Mouse (Mus musculus) forebrain, embryonic 14.5 days (tissue): ENCODE data around the gene Dlgap3. TPM values are rescaled to one million over a fixed set of nuclear protein-coding genes. Genes with fewer than 3 reads are reported as not detected.

ENCODE experiments used
- ATAC-seq: fragments of 200-750 bp; cut with Nextera tagmentation; 2 replicates; pipeline ENCODE4 v1.8.0; 2017; ENCODE audit warnings: mild to moderate bottlenecking, moderate library complexity
- DNase-seq: peaks from one replicate; pipeline ENCODE4 v3.0.0-alpha.2; 2015; ENCODE audit warnings: low spot score
- H3K27ac ChIP-seq: fragments of 300-500 bp; sonication (generic); 2 replicates; pipeline ENCODE4 v1.5.1; 2014; ENCODE audit warnings: low read depth, mild to moderate bottlenecking, control low read depth, low read length, moderate library complexity
- H3K27me3 ChIP-seq: fragments of 300-500 bp; sonication (generic); replicated peaks from 2 replicates; pipeline ENCODE4 v1.6.1; 2014; ENCODE audit warnings: low read length, control low read depth, mixed read lengths; ENCODE audit not compliant: control insufficient read depth, insufficient read depth
- H3K36me3 ChIP-seq: fragments of 300-500 bp; sonication (generic); 2 replicates; pipeline ENCODE4 v1.6.1; 2014; ENCODE audit warnings: low read length, control low read depth; ENCODE audit not compliant: control insufficient read depth, insufficient read depth
- H3K4me1 ChIP-seq: fragments of 300-500 bp; sonication (generic); 2 replicates; pipeline ENCODE4 v1.6.1; 2014; ENCODE audit warnings: antibody characterized with exemption, low read length, control low read depth; ENCODE audit not compliant: control insufficient read depth, insufficient read depth
- H3K4me2 ChIP-seq: fragments of 300-500 bp; sonication (generic); 2 replicates; pipeline ENCODE4 v1.6.1; 2014; ENCODE audit warnings: mild to moderate bottlenecking, control low read depth, low read length
- H3K4me3 ChIP-seq: fragments of 300-500 bp; sonication (generic); 2 replicates; pipeline ENCODE4 v1.5.1; 2014; ENCODE audit warnings: low read depth, low read length, control low read depth
- H3K9ac ChIP-seq: fragments of 300-500 bp; sonication (generic); 2 replicates; pipeline ENCODE4 v1.6.1; 2014; ENCODE audit warnings: mild to moderate bottlenecking, low read length, control low read depth, moderate library complexity
- H3K9me3 ChIP-seq: fragments of 300-500 bp; sonication (generic); replicated peaks from 2 replicates; pipeline ENCODE4 v1.6.1; 2016; ENCODE audit warnings: low read length, control low read depth, mixed read lengths; ENCODE audit not compliant: control insufficient read depth
- WGBS: fragments of 180-500 bp; shearing (Covaris S2); extraction: QIAGEN DNeasy Blood & Tissue Kit; methylation state at CpG from one replicate; pipeline ENCODE4 v1.1.7; 2014; 5-methylcytosine and 5-hydroxymethylcytosine counted together
- polyA plus RNA-seq: library from polyadenylated mRNA; unstranded; fragments of >200 nt; fragmentation: Nextera tagmentation; extraction: Ambion mirVana; gene quantifications from 2 replicates; pipeline ENCODE4 v1.2.1, GENCODE M21; 2014

Gene Dlgap3
- polyA plus RNA-seq, 1 experiment from 2014 or later, result 8.4 TPM

- no peak for DNase-seq
- Histone ChIP-seq H3K27ac (no peak overlapping the region), H3K4me1 (no peaks in the 10 kb centered on the region), H3K27me3 (no peaks in the 10 kb centered on the region), H3K9ac (peak overlapping the region; percentile 32; the same call in 1 of the 2 replicates), H3K4me3 (no peak overlapping the region), H3K36me3 (peaks cover 13% of the 10 kb centered on the region), H3K9me3 (no peaks in the 10 kb centered on the region), H3K4me2 (no peak overlapping the region)
- no peak for ATAC-seq
- 65% methylated on average over 22 of the region's 22 CpGs for WGBS
Measured at GRCm38 (mm10) chr4:127251963-127252585, 83.1 kb downstream of the Dlgap3 start.

GRCm38 (mm10) chr4:127256739-127257138, 87.7 kb downstream of the Dlgap3 start:
- no peak for DNase-seq
- Histone ChIP-seq H3K4me2 (no peak overlapping the region), H3K27ac (no peak overlapping the region), H3K4me3 (no peak overlapping the region), H3K9ac (no peak overlapping the region), H3K36me3 (no peaks in the 10 kb centered on the region), H3K9me3 (no peaks in the 10 kb centered on the region), H3K4me1 (no peaks in the 10 kb centered on the region), H3K27me3 (no peaks in the 10 kb centered on the region)
- no peak for ATAC-seq
- WGBS, result 64% methylated on average over 5 of the region's 5 CpGs

GRCm38 (mm10) chr4:127258186-127258897, 89.3 kb downstream of the Dlgap3 start:
- WGBS, result 67% methylated on average over 12 of the region's 12 CpGs
- H3K4me2 ChIP-seq, result no peak overlapping the region
- no peaks in the 10 kb centered on the region for H3K27me3 ChIP-seq
- no peak overlapping the region for H3K9ac ChIP-seq
- no peaks in the 10 kb centered on the region for H3K36me3 ChIP-seq
- H3K9me3 ChIP-seq, result no peaks in the 10 kb centered on the region
- DNase-seq (no peak), ATAC-seq (no peak)
- no peak overlapping the region for H3K27ac ChIP-seq
- H3K4me1 ChIP-seq, result no peaks in the 10 kb centered on the region
- H3K4me3 ChIP-seq, result no peak overlapping the region

- ATAC-seq (no peak), DNase-seq (no peak)
- no peak overlapping the region for H3K4me3 ChIP-seq
- H3K4me2 ChIP-seq, result no peak overlapping the region
- H3K27ac ChIP-seq, result no peak overlapping the region
- H3K27me3 ChIP-seq, result no peaks in the 10 kb centered on the region
- no peaks in the 10 kb centered on the region for H3K36me3 ChIP-seq
- 92% methylated on average over 14 of the region's 14 CpGs for WGBS
- no peaks in the 10 kb centered on the region for H3K9me3 ChIP-seq
- no peaks in the 10 kb centered on the region for H3K4me1 ChIP-seq
- no peak overlapping the region for H3K9ac ChIP-seq
Measured at GRCm38 (mm10) chr4:127261601-127262000, 92.6 kb downstream of the Dlgap3 start.

GRCm38 (mm10) chr4:127263438-127264182, 94.6 kb downstream of the Dlgap3 start:
- Histone ChIP-seq H3K9ac (no peak overlapping the region), H3K4me3 (no peak overlapping the region), H3K4me2 (no peak overlapping the region), H3K36me3 (no peaks in the 10 kb centered on the region), H3K4me1 (no peaks in the 10 kb centered on the region), H3K27ac (no peak overlapping the region), H3K9me3 (no peaks in the 10 kb centered on the region), H3K27me3 (no peaks in the 10 kb centered on the region)
- WGBS, result 67% methylated on average over 19 of the region's 19 CpGs
- no peak for DNase-seq
- no peak for ATAC-seq

- no peak for DNase-seq
- WGBS, result 65% methylated on average over 5 of the region's 5 CpGs
- Histone ChIP-seq H3K9ac (no peak overlapping the region), H3K9me3 (no peaks in the 10 kb centered on the region), H3K27ac (no peak overlapping the region), H3K4me2 (no peak overlapping the region), H3K36me3 (no peaks in the 10 kb centered on the region), H3K4me3 (no peak overlapping the region), H3K27me3 (no peaks in the 10 kb centered on the region), H3K4me1 (no peaks in the 10 kb centered on the region)
- ATAC-seq, result no peak
Measured at GRCm38 (mm10) chr4:127264183-127264554, 95.2 kb downstream of the Dlgap3 start.

GRCm38 (mm10) chr4:127278451-127279001, 109.5 kb downstream of the Dlgap3 start:
- H3K27me3 ChIP-seq, result no peaks in the 10 kb centered on the region
- H3K4me1 ChIP-seq, result no peaks in the 10 kb centered on the region
- no peaks in the 10 kb centered on the region for H3K9me3 ChIP-seq
- no peak overlapping the region for H3K27ac ChIP-seq
- ATAC-seq (no peak), DNase-seq (no peak)
- no peaks in the 10 kb centered on the region for H3K36me3 ChIP-seq
- H3K4me2 ChIP-seq, result no peak overlapping the region
- WGBS, result 64% methylated on average over 9 of the region's 9 CpGs
- H3K9ac ChIP-seq, result no peak overlapping the region
- H3K4me3 ChIP-seq, result no peak overlapping the region

- Histone ChIP-seq H3K9ac (no peak overlapping the region), H3K4me1 (no peaks in the 10 kb centered on the region), H3K27ac (no peak overlapping the region), H3K36me3 (no peaks in the 10 kb centered on the region), H3K4me2 (no peak overlapping the region), H3K9me3 (no peaks in the 10 kb centered on the region), H3K27me3 (no peaks in the 10 kb centered on the region), H3K4me3 (no peak overlapping the region)
- ATAC-seq (no peak), DNase-seq (no peak)
- WGBS, result 83% methylated on average over 9 of the region's 9 CpGs
Measured at GRCm38 (mm10) chr4:127279241-127279640, 110.2 kb downstream of the Dlgap3 start.
